Mouse (Mus musculus) liver, postnatal 0 days (tissue): ENCODE results near the gene Slc25a43. TPM values are rescaled to one million over a fixed set of nuclear protein-coding genes. Genes with fewer than 3 reads are reported as not detected.

ENCODE experiments used
- ATAC-seq: fragments of 200-750 bp; cut with Nextera tagmentation; 2 replicates; pipeline ENCODE4 v1.8.0; 2017; ENCODE audit warnings: mild to moderate bottlenecking, moderate library complexity
- DNase-seq: peaks from one replicate; pipeline ENCODE4 v3.0.0-alpha.2; 2016
- H3K27ac ChIP-seq: fragments of 300-500 bp; sonication (generic); 2 replicates; pipeline ENCODE4 v1.5.1; 2014; ENCODE audit warnings: antibody characterized with exemption, moderate library complexity, mild to moderate bottlenecking, low read depth
- H3K27me3 ChIP-seq: fragments of 300-500 bp; sonication (generic); 2 replicates; pipeline ENCODE4 v1.6.1; 2014; ENCODE audit warnings: low read length, control low read depth, mixed read lengths; ENCODE audit not compliant: insufficient read depth
- H3K36me3 ChIP-seq: fragments of 300-500 bp; sonication (generic); replicated peaks from 2 replicates; pipeline ENCODE4 v1.6.1; 2014; ENCODE audit warnings: mild to moderate bottlenecking, control low read depth, low read length, moderate library complexity, mixed read lengths; ENCODE audit not compliant: insufficient read depth
- H3K4me1 ChIP-seq: fragments of 300-500 bp; sonication (generic); 2 replicates; pipeline ENCODE4 v1.6.1; 2014; ENCODE audit warnings: antibody characterized with exemption, mild to moderate bottlenecking, control low read depth; ENCODE audit not compliant: insufficient read depth
- H3K4me2 ChIP-seq: fragments of 300-500 bp; sonication (generic); 2 replicates; pipeline ENCODE4 v1.6.1; 2014; ENCODE audit warnings: low read depth, mild to moderate bottlenecking, low read length, moderate library complexity, mixed read lengths
- H3K4me3 ChIP-seq: fragments of 300-500 bp; sonication (generic); 2 replicates; pipeline ENCODE4 v1.5.1; 2014; ENCODE audit warnings: low read depth, low read length
- H3K9ac ChIP-seq: fragments of 300-500 bp; sonication (generic); replicated peaks from 2 replicates; pipeline ENCODE4 v1.6.1; 2014; ENCODE audit warnings: mild to moderate bottlenecking, moderate library complexity
- H3K9me3 ChIP-seq: fragments of 300-500 bp; sonication (generic); 2 replicates; pipeline ENCODE4 v1.6.1; 2016; ENCODE audit warnings: mild to moderate bottlenecking, control low read depth, low read length, mixed read lengths
- CTCF ChIP-seq: sonication (generic); IDR thresholded peaks from 2 replicates; pipeline ENCODE4 v1.5.1; 2016; ENCODE audit warnings: antibody characterized with exemption, low read depth
- EP300 ChIP-seq: IDR thresholded peaks from 2 replicates; pipeline ENCODE4 v1.6.1; 2016; ENCODE audit warnings: antibody characterized with exemption, low read depth, mild to moderate bottlenecking
- WGBS: fragments of 180-500 bp; shearing (Covaris S2); extraction: QIAGEN DNeasy Blood & Tissue Kit; methylation state at CpG from one replicate; pipeline ENCODE4 v1.1.7; 2014; ENCODE audit not compliant: insufficient replicate concordance; 5-methylcytosine and 5-hydroxymethylcytosine counted together
- polyA plus RNA-seq: library from polyadenylated mRNA; unstranded; fragments of >200 nt; fragmentation: Nextera tagmentation; extraction: Ambion mirVana; gene quantifications from 2 replicates; pipeline ENCODE4 v1.2.1, GENCODE M21; 2015

Slc25a43 gene
- polyA plus RNA-seq, 1 experiment from 2014 or later = 0.69 TPM

DNA sequence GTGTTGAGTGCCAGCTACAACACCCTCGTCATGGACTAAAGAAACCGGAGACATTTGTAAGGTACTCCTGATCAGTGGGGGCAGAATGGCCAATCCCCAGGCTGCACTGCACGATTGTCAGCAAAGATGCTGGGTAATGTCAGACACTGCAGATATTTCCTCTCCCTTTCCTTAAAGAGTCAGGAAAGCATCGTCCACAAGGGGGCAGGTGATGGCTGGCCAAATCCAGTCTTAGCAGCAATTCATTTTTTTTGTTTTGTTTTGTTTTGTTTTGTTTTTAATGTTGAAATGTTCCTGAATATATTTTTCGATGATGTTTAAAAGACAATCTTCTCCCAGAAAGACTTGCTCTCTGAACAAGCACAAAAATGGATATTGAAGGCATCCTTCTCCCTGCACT, 67.9 kb downstream of the Slc25a43 start:
- 35% methylated on average over 5 of the region's 5 CpGs for WGBS
- Histone ChIP-seq H3K9ac (no peak overlapping the region), H3K4me3 (no peak overlapping the region), H3K36me3 (no peaks in the 10 kb centered on the region), H3K4me1 (no peaks in the 10 kb centered on the region), H3K9me3 (no peaks in the 10 kb centered on the region), H3K27ac (no peak overlapping the region), H3K27me3 (no peaks in the 10 kb centered on the region), H3K4me2 (no peak overlapping the region)
- DNase-seq (peak; percentile 28), ATAC-seq (no peak)
- TF ChIP-seq EP300 (no peak), CTCF (peak; percentile 65)

DNA sequence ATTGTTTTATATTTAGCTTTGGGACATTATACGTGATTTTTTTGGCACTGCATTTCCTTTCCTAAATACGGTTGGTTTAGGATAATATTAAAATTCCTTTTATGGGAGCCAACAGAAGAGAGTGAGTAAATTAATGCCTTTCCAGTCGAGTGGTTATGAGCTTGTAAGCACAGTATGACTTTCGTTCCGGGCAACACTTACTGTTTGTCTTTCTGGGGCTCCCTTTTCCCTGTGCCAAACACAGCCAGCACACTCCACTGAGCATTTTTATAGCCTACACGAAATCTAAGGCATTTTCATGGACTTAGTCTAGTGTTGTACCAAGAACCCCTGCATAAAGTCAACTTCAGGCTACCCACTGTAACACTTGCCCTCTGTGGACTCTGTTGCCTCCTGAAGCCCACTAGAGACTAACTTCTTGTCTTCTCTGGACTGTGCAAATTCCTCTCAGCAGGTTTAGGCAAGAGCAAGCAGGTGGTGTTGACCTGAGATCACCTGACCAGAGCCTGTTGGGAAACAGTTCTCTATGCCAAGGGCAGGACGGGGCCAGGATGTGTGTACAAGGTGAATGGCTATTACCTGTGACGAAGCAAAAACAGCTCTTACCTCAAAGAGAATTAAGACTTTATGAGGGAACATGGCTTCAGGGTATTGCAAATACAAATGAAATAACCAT, 70.8 kb downstream of the Slc25a43 start:
- Histone ChIP-seq H3K27ac (peak overlapping the region; percentile 70), H3K36me3 (no peaks in the 10 kb centered on the region), H3K27me3 (no peaks in the 10 kb centered on the region), H3K4me3 (no peak overlapping the region), H3K4me2 (no peak overlapping the region), H3K4me1 (peaks cover 6% of the 10 kb centered on the region; the same call in 1 of the 2 replicates), H3K9me3 (no peaks in the 10 kb centered on the region), H3K9ac (no peak overlapping the region)
- ATAC-seq (peak; percentile 99), DNase-seq (peak; percentile 42)
- TF ChIP-seq CTCF (no peak), EP300 (peak; percentile 24; the same call in 1 of the 2 replicates)
- WGBS = 57% methylated on average over 8 of the region's 8 CpGs

DNA sequence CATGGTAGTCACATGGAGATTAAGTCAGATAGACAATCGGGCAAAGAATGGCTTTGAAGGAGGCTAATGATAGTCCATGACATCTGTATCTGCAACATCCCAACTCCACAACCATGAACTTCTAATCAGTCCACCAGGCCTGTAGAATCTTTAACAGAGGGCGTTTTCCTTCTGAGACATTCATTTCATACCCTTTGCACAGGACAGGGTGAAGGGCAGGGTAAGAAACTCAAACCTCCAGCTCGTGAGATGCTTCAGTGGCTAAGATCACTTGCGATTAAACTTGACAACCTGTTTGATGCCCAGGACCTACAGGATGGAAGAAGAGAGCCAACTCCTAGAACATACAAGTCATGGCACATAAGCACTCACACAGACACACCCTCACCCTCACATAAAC, 71.6 kb downstream of the Slc25a43 start:
- no peaks in the 10 kb centered on the region for H3K27me3 ChIP-seq
- WGBS = 85% methylated on average over 4 of the region's 4 CpGs
- ATAC-seq (no peak), DNase-seq (no peak)
- peak overlapping the region; percentile 66 for H3K27ac ChIP-seq
- no peak for TF ChIP-seq CTCF
- TF ChIP-seq EP300 = no peak
- H3K4me2 ChIP-seq = no peak overlapping the region
- H3K4me1 ChIP-seq = peaks cover 6% of the 10 kb centered on the region; the same call in 1 of the 2 replicates
- H3K9me3 ChIP-seq = no peaks in the 10 kb centered on the region
- H3K36me3 ChIP-seq = no peaks in the 10 kb centered on the region
- no peak overlapping the region for H3K4me3 ChIP-seq
- H3K9ac ChIP-seq = no peak overlapping the region

DNA sequence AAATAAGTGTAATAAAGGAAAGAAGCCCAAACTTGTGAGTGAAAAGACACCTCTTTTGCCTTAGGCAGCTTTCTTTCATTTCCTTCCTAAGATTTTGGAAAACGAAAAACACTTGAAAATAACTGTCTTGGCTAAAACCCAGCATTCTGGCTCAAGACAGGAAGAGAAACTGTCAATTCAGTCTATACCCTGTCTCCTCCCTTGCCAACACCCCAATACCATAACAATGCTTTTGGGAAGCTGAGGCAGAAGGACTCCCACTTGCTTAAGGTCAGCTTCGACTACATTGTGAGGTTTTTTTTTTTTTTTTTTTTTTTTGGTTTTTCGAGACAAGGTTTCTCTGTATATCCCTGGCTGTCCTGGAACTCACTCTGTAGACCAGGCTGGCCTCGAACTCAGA, 72.0 kb downstream of the Slc25a43 start:
- H3K9ac ChIP-seq = no peak overlapping the region
- TF ChIP-seq CTCF = no peak
- no peak for TF ChIP-seq EP300
- DNase-seq = no peak
- no peak overlapping the region for H3K4me3 ChIP-seq
- H3K27ac ChIP-seq = no peak overlapping the region
- H3K27me3 ChIP-seq = no peaks in the 10 kb centered on the region
- WGBS = 60% methylated on average over 2 of the region's 4 CpGs
- no peaks in the 10 kb centered on the region for H3K36me3 ChIP-seq
- no peak overlapping the region for H3K4me2 ChIP-seq
- no peaks in the 10 kb centered on the region for H3K9me3 ChIP-seq
- H3K4me1 ChIP-seq = peaks cover 6% of the 10 kb centered on the region; the same call in 1 of the 2 replicates
- ATAC-seq = no peak

DNA sequence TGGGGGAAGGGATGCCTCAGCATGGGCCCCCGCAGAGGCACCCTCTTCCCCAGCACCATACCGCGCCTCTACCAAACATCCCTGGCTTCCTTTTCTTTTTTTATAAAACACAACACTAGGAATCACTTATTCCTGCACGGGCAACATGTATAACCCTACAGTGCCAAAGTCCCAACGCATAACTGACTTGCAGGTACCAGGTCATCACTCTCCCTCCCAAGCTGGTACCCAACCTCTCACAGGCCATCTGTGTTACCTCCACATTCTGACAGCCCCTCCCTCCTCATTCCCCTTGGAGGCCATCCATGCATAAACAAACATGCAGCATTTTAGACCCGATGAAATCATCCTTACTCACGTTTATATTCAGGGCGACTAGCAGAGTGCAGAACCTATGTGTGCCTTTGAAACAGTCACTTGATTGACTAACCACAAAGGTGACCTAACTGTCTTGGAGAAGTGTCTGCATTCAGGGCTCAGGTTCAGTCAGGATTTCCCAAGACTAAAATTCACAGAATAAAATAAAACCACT, 73.0 kb downstream of the Slc25a43 start:
- 53% methylated on average over 8 of the region's 8 CpGs for WGBS
- TF ChIP-seq CTCF = no peak
- TF ChIP-seq EP300 = no peak
- ATAC-seq (no peak), DNase-seq (no peak)
- Histone ChIP-seq H3K27ac (no peak overlapping the region), H3K9me3 (no peaks in the 10 kb centered on the region), H3K36me3 (no peaks in the 10 kb centered on the region), H3K4me3 (no peak overlapping the region), H3K4me1 (peaks cover 6% of the 10 kb centered on the region; the same call in 1 of the 2 replicates), H3K9ac (no peak overlapping the region), H3K27me3 (no peaks in the 10 kb centered on the region), H3K4me2 (no peak overlapping the region)

DNA sequence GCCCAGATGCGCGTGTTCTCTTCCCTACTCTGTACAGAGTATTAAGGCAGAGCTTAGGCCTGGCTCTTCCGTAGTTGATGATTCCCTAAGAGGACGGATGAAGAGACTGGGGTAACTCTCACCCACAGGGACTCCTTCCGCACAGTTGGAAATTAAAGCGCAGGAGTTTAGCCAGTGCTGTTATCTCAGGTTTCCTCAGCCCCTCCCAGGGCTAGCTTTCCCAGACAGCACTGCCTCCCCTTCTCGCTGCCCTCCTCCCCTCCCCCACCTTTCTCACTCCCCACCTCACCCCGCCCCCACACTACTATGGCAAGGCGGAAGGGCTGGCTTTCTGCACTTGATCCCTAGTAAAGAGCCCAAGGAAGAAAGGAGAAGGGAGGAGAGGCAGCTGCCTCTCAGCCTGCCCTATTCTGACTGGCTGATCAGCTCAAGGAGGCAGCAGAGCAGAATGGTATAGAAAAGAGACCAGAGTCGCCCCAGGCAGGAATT, 73.5 kb downstream of the Slc25a43 start:
- no peak for ATAC-seq
- Histone ChIP-seq H3K4me2 (peak overlapping the region; percentile 53), H3K4me3 (no peak overlapping the region), H3K9ac (no peak overlapping the region), H3K27me3 (no peaks in the 10 kb centered on the region), H3K4me1 (peaks cover 6% of the 10 kb centered on the region; the same call in 1 of the 2 replicates), H3K9me3 (no peaks in the 10 kb centered on the region), H3K36me3 (no peaks in the 10 kb centered on the region), H3K27ac (no peak overlapping the region)
- no peak for TF ChIP-seq EP300
- TF ChIP-seq CTCF = no peak
- 13% methylated on average over 10 of the region's 10 CpGs for WGBS
- no peak for DNase-seq
